Mouse (Mus musculus) adrenal gland, postnatal 10 days (tissue): ENCODE data around the gene Slc1a6. TPM values are rescaled to one million over a fixed set of nuclear protein-coding genes. Genes with fewer than 3 reads are reported as not detected.

Source experiments
- total RNA-seq, 2 experiments: library from RNA; stranded (reverse); gene quantifications; 2 replicates each; pipeline ENCODE4 v1.2.3; 2021

Slc1a6 gene
- total RNA-seq, 2 experiments from 2014 or later, result 0.33 to 0.39 TPM

Other genes starting within 250 kb of the Slc1a6 start
- gene Ilvbl, start 206.2 kb upstream of the Slc1a6 start, total RNA-seq, result 10 to 100 TPM; 54.0 to 55.1 TPM
- 10 to 100 TPM; 27.3 to 29.2 TPM for gene Syde1, start 188.5 kb upstream of the Slc1a6 start, total RNA-seq
- not detected for gene Olfr1357, start 162.4 kb upstream of the Slc1a6 start, total RNA-seq
- gene Casp14, start 62.2 kb upstream of the Slc1a6 start, total RNA-seq, result not detected
- not detected for gene Ccdc105, start 27.4 kb upstream of the Slc1a6 start, total RNA-seq
- not detected for gene Olfr1356, start 71.7 kb downstream of the Slc1a6 start, total RNA-seq
- not detected for gene Olfr1355, start 95.0 kb downstream of the Slc1a6 start, total RNA-seq
- gene Olfr1354, start 132.7 kb downstream of the Slc1a6 start, total RNA-seq, result not detected
- not detected for gene Olfr8, start 170.1 kb downstream of the Slc1a6 start, total RNA-seq
- not detected for gene Olfr1353, start 182.8 kb downstream of the Slc1a6 start, total RNA-seq
- not detected for gene Olfr1352, start 200.6 kb downstream of the Slc1a6 start, total RNA-seq
- not detected for gene Olfr1351, start 232.0 kb downstream of the Slc1a6 start, total RNA-seq
- gene Olfr57, start 248.2 kb downstream of the Slc1a6 start, total RNA-seq, result not detected